Mouse (Mus musculus) midbrain, embryonic 10.5 days (tissue): ENCODE data around the gene Naa20. TPM values are rescaled to one million over a fixed set of nuclear protein-coding genes. Genes with fewer than 3 reads are reported as not detected.
A peak's percentile ranks its signal among the peaks of the same experiment; 100 is the strongest.

Experiments
- DNase-seq: peaks from one replicate; pipeline ENCODE4 v3.0.0-alpha.2; 2017; ENCODE audit warnings: low spot score
- H3K27ac ChIP-seq: fragments of 300-500 bp; sonication (generic); replicated peaks from 2 replicates; pipeline ENCODE4 v1.5.1; 2016; ENCODE audit warnings: mild to moderate bottlenecking
- H3K27me3 ChIP-seq: fragments of 300-500 bp; sonication (generic); 2 replicates; pipeline ENCODE4 v1.6.1; 2016; ENCODE audit warnings: low read depth, mild to moderate bottlenecking; ENCODE audit not compliant: poor library complexity, severe bottlenecking
- H3K36me3 ChIP-seq: fragments of 300-500 bp; sonication (generic); 2 replicates; pipeline ENCODE4 v1.6.1; 2016; ENCODE audit warnings: mild to moderate bottlenecking, moderate library complexity
- H3K4me1 ChIP-seq: fragments of 300-500 bp; sonication (generic); 2 replicates; pipeline ENCODE4 v1.6.1; 2016
- H3K4me3 ChIP-seq: fragments of 300-500 bp; sonication (generic); 2 replicates; pipeline ENCODE4 v1.5.1; 2016; ENCODE audit warnings: mild to moderate bottlenecking, moderate library complexity
- H3K9me3 ChIP-seq: fragments of 300-500 bp; sonication (generic); replicated peaks from 2 replicates; pipeline ENCODE4 v1.6.1; 2016; ENCODE audit warnings: mild to moderate bottlenecking
- WGBS: fragments of 180-500 bp; shearing (Covaris S2); methylation state at CpG from one replicate; pipeline ENCODE4 v1.1.7; 2016; 5-methylcytosine and 5-hydroxymethylcytosine counted together
- polyA plus RNA-seq: library from polyadenylated mRNA; unstranded; fragments of >200 nt; fragmentation: Nextera tagmentation; extraction: Ambion mirVana; gene quantifications from 2 replicates; pipeline ENCODE4 v1.2.1, GENCODE M21; 2016

The Naa20 gene
- polyA plus RNA-seq, 1 experiment from 2014 or later = 150 TPM

- Histone ChIP-seq H3K9me3 (no peaks in the 10 kb centered on the region; the same call in 1 of the 2 replicates), H3K27ac (no peak overlapping the region), H3K4me1 (no peaks in the 10 kb centered on the region), H3K4me3 (no peak overlapping the region), H3K27me3 (no peaks in the 10 kb centered on the region), H3K36me3 (no peaks in the 10 kb centered on the region)
- no peak for DNase-seq
- WGBS = 88% methylated on average over 1 of the region's 1 CpGs
Observed at GRCm38 (mm10) chr2:145872099-145872498, 29.8 kb upstream of the Naa20 start.

- H3K36me3 ChIP-seq = 0 out of 2 replicates have a peak, but pooled peaks cover under 1% of the 10 kb centered on the region
- no peaks in the 10 kb centered on the region for H3K27me3 ChIP-seq
- no peaks in the 10 kb centered on the region for H3K4me1 ChIP-seq
- H3K4me3 ChIP-seq = no peak overlapping the region
- no peaks in the 10 kb centered on the region for H3K9me3 ChIP-seq
- no peak for DNase-seq
- no peak overlapping the region for H3K27ac ChIP-seq
- 84% methylated on average over 1 of the region's 1 CpGs for WGBS
Observed at GRCm38 (mm10) chr2:145873953-145874352, 27.9 kb upstream of the Naa20 start.

- H3K4me1 ChIP-seq = no peaks in the 10 kb centered on the region
- no peaks in the 10 kb centered on the region for H3K27me3 ChIP-seq
- H3K9me3 ChIP-seq = no peaks in the 10 kb centered on the region
- DNase-seq = no peak
- peaks cover 3% of the 10 kb centered on the region; the same call in 1 of the 2 replicates for H3K36me3 ChIP-seq
- no peak overlapping the region for H3K4me3 ChIP-seq
- no peak overlapping the region for H3K27ac ChIP-seq
- WGBS = 75% methylated on average over 3 of the region's 3 CpGs
Observed at GRCm38 (mm10) chr2:145874879-145875482, 26.9 kb upstream of the Naa20 start.

GRCm38 (mm10) chr2:145877191-145877590 is 24.7 kb upstream of the Naa20 start:
- no peak overlapping the region for H3K4me3 ChIP-seq
- H3K27me3 ChIP-seq = no peaks in the 10 kb centered on the region
- H3K27ac ChIP-seq = no peak overlapping the region
- DNase-seq = no peak
- 92% methylated on average over 3 of the region's 3 CpGs for WGBS
- H3K9me3 ChIP-seq = 0 out of 2 replicates have a peak, but pooled peaks cover 5% of the 10 kb centered on the region
- H3K36me3 ChIP-seq = peaks cover 12% of the 10 kb centered on the region; the same call in 1 of the 2 replicates
- H3K4me1 ChIP-seq = no peaks in the 10 kb centered on the region

GRCm38 (mm10) chr2:145880887-145881747 is 20.8 kb upstream of the Naa20 start:
- WGBS = 72% methylated on average over 11 of the region's 11 CpGs
- H3K27me3 ChIP-seq = no peaks in the 10 kb centered on the region
- H3K4me1 ChIP-seq = peaks cover 16% of the 10 kb centered on the region
- DNase-seq = no peak
- H3K27ac ChIP-seq = no peak overlapping the region; the same call in 1 of the 2 replicates
- 0 out of 2 replicates have a peak, but pooled peaks cover 5% of the 10 kb centered on the region for H3K9me3 ChIP-seq
- no peak overlapping the region for H3K4me3 ChIP-seq
- H3K36me3 ChIP-seq = peaks cover 12% of the 10 kb centered on the region; the same call in 1 of the 2 replicates

GRCm38 (mm10) chr2:145881932-145882331 is 20.0 kb upstream of the Naa20 start:
- Histone ChIP-seq H3K4me1 (peaks cover 16% of the 10 kb centered on the region), H3K36me3 (peaks cover 12% of the 10 kb centered on the region; the same call in 1 of the 2 replicates), H3K27ac (no peak overlapping the region), H3K9me3 (0 out of 2 replicates have a peak, but pooled peaks cover 5% of the 10 kb centered on the region), H3K27me3 (no peaks in the 10 kb centered on the region), H3K4me3 (no peak overlapping the region)
- WGBS = 88% methylated on average over 5 of the region's 5 CpGs
- DNase-seq = no peak

GRCm38 (mm10) chr2:145882398-145882797 is 19.5 kb upstream of the Naa20 start:
- WGBS = 29% methylated on average over 2 of the region's 2 CpGs
- DNase-seq = no peak
- H3K4me1 ChIP-seq = peaks cover 16% of the 10 kb centered on the region
- H3K27me3 ChIP-seq = no peaks in the 10 kb centered on the region
- H3K27ac ChIP-seq = no peak overlapping the region
- no peak overlapping the region for H3K4me3 ChIP-seq
- H3K9me3 ChIP-seq = 0 out of 2 replicates have a peak, but pooled peaks cover 5% of the 10 kb centered on the region
- H3K36me3 ChIP-seq = peaks cover 12% of the 10 kb centered on the region; the same call in 1 of the 2 replicates

GRCm38 (mm10) chr2:145884036-145884912 is 17.6 kb upstream of the Naa20 start:
- H3K4me3 ChIP-seq = no peak overlapping the region
- peak overlapping the region; percentile 69 for H3K27ac ChIP-seq
- H3K9me3 ChIP-seq = 0 out of 2 replicates have a peak, but pooled peaks cover 5% of the 10 kb centered on the region
- H3K36me3 ChIP-seq = peaks cover 9% of the 10 kb centered on the region; the same call in 1 of the 2 replicates
- 44% methylated on average over 17 of the region's 17 CpGs for WGBS
- H3K27me3 ChIP-seq = no peaks in the 10 kb centered on the region
- peaks cover 16% of the 10 kb centered on the region for H3K4me1 ChIP-seq
- DNase-seq = no peak

- Histone ChIP-seq H3K9me3 (0 out of 2 replicates have a peak, but pooled peaks cover 5% of the 10 kb centered on the region), H3K27ac (no peak overlapping the region; the same call in 1 of the 2 replicates), H3K27me3 (no peaks in the 10 kb centered on the region), H3K36me3 (peaks cover 7% of the 10 kb centered on the region; the same call in 1 of the 2 replicates), H3K4me3 (no peak overlapping the region), H3K4me1 (peaks cover 16% of the 10 kb centered on the region)
- 75% methylated on average over 14 of the region's 14 CpGs for WGBS
- no peak for DNase-seq
Observed at GRCm38 (mm10) chr2:145884913-145885785, 16.8 kb upstream of the Naa20 start.

- Histone ChIP-seq H3K4me1 (peaks cover 16% of the 10 kb centered on the region), H3K9me3 (no peaks in the 10 kb centered on the region), H3K36me3 (no peaks in the 10 kb centered on the region), H3K27me3 (no peaks in the 10 kb centered on the region), H3K27ac (no peak overlapping the region), H3K4me3 (no peak overlapping the region)
- WGBS = 67% methylated on average over 14 of the region's 14 CpGs
- DNase-seq = no peak
Observed at GRCm38 (mm10) chr2:145887937-145888765, 13.7 kb upstream of the Naa20 start.
